Mouse (Mus musculus) activated CD4-positive, CD25-positive, alpha-beta regulatory T cell, adult 4 months (primary cell): ENCODE data around the gene Cep55. TPM values are rescaled to one million over a fixed set of nuclear protein-coding genes. Genes with fewer than 3 reads are reported as not detected.

Source experiments
- ATAC-seq: one replicate; pipeline ENCODE4 v1.8.0; 2017
- polyA plus RNA-seq, 2 experiments: library from polyadenylated mRNA; unstranded; fragments of 100-300 nt; shearing (Covaris generic); gene quantifications; one replicate each; pipeline ENCODE4 v1.2.1; 2017

Cep55 gene
- polyA plus RNA-seq, 2 experiments from 2014 or later: 11.9 to 14.7 TPM

GRCm38 (mm10) chr19:38109506-38110242 lies 54.9 kb downstream of the Cep55 start:
- ATAC-seq: no peak

DNA sequence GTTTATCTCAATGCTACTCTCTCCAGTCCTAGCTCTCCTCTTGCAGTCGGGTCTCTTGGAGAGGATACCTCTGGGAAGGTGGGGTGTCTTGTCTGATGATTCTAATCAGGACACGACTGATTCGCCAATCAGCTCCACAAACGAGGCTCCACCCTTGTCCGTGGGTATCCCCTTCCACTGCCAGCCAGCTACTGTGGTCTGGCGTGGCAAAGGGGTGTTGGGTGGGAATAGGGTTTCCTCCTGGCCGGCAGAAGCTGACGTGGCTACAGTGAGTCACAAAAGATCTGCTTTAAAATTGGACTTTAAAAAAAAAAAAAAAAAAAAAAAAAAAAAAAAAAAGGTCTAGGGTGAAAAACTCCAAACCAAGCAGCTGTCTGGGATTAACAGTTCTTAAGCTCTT lies 56.2 kb downstream of the Cep55 start:
- no peak for ATAC-seq

DNA sequence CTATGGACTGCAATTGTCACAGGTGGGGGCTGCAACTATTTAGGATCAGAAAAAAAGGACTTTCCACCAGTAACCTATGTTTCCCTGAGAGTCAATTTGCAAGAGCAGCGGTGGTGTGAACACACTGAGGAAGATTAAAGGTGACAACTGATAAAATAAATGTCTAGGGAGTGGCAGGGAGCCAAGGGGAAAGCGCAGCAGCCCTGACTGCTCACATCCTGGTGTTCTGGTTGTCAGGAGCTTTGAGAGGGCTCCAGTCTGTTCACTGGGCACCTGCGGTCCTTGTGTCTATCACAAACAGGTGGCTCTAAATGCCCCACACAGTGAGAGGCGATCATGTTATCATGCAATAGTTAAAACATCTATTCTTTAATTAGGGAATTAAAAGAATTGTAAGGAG lies 57.8 kb downstream of the Cep55 start:
- ATAC-seq: no peak

DNA sequence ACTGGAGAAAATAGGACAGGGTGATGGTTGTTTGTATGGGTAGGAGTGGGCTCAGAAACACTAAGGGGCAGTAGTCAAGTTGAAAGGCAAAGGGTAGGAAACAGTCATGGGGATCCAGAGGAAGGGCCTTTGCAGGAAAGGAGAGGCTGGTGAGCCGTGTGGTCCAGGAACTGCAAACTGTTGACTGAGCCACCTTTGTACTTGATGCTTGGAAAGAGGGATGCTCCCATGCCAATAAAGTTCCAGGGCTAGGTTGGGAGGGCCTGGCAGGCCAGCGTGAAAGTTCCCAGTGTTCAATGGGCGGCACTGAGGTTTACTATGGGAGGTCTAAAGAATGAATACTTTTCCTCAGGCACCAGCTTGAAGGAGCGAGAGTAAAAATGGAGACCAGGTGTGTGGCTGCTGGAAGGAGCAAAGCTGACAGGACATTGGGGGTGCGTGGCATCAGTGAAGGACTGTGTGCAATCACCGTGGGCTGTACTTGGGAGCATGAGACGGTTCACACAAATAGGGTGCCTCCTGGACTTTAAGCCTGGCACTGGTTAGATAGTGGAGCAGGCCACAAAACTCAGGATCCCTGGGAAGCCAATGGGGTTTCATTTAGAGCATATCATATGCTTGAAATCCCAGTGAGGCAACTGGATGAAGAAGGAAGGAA lies 60.2 kb downstream of the Cep55 start:
- no peak for ATAC-seq

DNA sequence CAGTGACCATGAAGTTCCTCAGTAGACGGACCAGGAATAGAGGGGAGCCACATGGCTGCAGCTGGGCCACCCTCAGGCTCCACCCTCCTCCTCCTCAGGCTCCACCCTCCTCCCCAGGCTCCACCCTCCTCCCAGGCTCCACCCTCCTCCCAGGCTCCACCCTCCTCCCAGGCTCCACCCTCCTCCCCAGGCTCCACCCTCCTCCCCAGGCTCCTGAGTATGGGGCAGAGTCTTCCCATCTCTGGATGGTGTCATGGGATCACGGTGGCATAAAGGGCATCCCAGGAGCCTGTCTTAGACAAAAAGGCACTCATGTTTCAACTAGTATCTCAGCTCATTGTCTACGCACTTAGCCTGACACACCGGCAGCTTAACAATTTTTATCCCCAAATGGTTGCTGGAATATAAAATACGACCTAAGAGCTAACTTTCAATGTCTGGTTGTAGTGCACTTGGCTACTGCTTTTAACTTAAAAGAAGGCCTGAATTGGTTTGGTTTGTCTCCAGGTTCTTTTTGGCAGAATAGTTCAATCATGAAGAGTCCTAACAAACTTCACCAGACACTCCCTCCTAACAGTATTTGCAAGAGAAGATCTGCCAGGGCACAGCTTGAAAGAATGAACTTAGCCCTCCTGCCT lies 65.4 kb downstream of the Cep55 start:
- no peak for ATAC-seq

GRCm38 (mm10) chr19:38123921-38124320 lies 69.1 kb downstream of the Cep55 start:
- no peak for ATAC-seq

Other genes starting within 250 kb of the Cep55 start
- gene Myof, start 11.4 kb upstream of the Cep55 start, polyA plus RNA-seq: under 1 TPM; 0.19 to 0.27 TPM
- gene Ffar4, start 42.1 kb downstream of the Cep55 start, polyA plus RNA-seq: under 1 TPM in 1 of 2 experiments, not detected in 1; 0.32 TPM
- gene Rbp4, start 70.3 kb downstream of the Cep55 start, polyA plus RNA-seq: not detected
- gene Pde6c, start 77.8 kb downstream of the Cep55 start, polyA plus RNA-seq: not detected
- gene Fra10ac1, start 169.1 kb downstream of the Cep55 start, polyA plus RNA-seq: 10 to 100 TPM; 25.6 to 33.2 TPM
- gene Lgi1, start 209.5 kb downstream of the Cep55 start, polyA plus RNA-seq: not detected